Mouse (Mus musculus): ENCODE measurements at regions not wholly inside any gene's neighbourhood (a gene's known extent, or its start where the extent isn't known, plus 50 kb on each side); places are given as distances from the start of the nearest gene placed in this dataset.

DNA sequence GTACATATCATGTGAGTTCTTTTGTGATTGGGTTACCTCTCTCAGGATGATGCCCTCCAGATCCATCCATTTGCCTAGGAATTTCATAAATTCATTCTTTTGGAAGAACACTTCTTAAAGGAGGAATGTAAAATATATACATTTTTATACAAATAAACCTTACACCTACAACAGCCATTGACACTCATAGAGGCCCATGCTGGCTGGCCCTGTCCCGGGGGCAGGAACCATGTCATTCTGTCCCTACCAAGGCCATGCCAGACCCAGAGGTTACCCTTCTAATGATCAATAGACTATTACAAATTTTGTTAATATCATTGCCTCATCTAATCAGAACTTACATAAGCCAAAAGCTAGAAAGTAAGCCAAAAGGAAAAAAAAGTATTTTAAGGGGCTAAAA lies 49.9 kb upstream of the Boc start:
- peaks cover 34% of the 10 kb centered on the region for H3K4me1 ChIP-seq
- no peaks in the 10 kb centered on the region for H3K9me3 ChIP-seq
- no peaks in the 10 kb centered on the region for H3K27me3 ChIP-seq
- no peak overlapping the region for H3K9ac ChIP-seq
- no peaks in the 10 kb centered on the region for H3K36me3 ChIP-seq
- no peak overlapping the region for H3K4me2 ChIP-seq
- 96% methylated on average over 1 of the region's 1 CpGs for WGBS
- ATAC-seq (ENCODE audit: insufficient number of reproducible peaks, insufficient read depth, low FRiP score, low TSS enrichment, low read depth): no peak
- H3K27ac ChIP-seq: no peak overlapping the region
- H3K4me3 ChIP-seq: no peak overlapping the region
